Mouse (Mus musculus): Measurements from ENCODE around the gene Taar7e. TPM values are rescaled to one million over a fixed set of nuclear protein-coding genes. Genes with fewer than 3 reads are reported as not detected.

The Taar7e gene
- total and polyA plus RNA-seq, 2 experiments = not detected

- no peak overlapping the region for H3K9ac ChIP-seq (ENCODE audit: low read depth, low read length)
- WGBS = 35% methylated on average over 3 of the region's 3 CpGs
- TF ChIP-seq POLR2A (IDR thresholded peaks at IDR 0.05; ENCODE audit: extremely low read depth, insufficient read depth, low read length) = no peak
- TF ChIP-seq CTCF (IDR thresholded peaks at IDR 0.05; ENCODE audit: low read depth, low read length) = peak; percentile 57
Measured at GRCm38 (mm10) chr10:24080166-24080565, 42.8 kb downstream of the Taar7e start.

GRCm38 (mm10) chr10:24085936-24086335 lies 48.5 kb downstream of the Taar7e start:
- Histone ChIP-seq H3K9ac (ENCODE audit: low read depth, low read length) (no peak overlapping the region), H3K4me1 (ENCODE audit: control insufficient read depth, insufficient read depth, low read length) (peaks cover 8% of the 10 kb centered on the region; the same call in 1 of the 2 replicates), H3K4me3 (ENCODE audit: insufficient read depth, low read depth, low read length) (no peak overlapping the region), H3K27me3 (ENCODE audit: control insufficient read depth, insufficient read depth, low read length) (no peaks in the 10 kb centered on the region), H3K79me2 (ENCODE audit: control insufficient read depth, insufficient read depth, low read length) (no peaks in the 10 kb centered on the region), H3K36me3 (ENCODE audit: control insufficient read depth, insufficient read depth, low read length) (no peaks in the 10 kb centered on the region), H3K27ac (replicated peaks; ENCODE audit: insufficient read depth, low read depth, low read length) (no peak overlapping the region)
- no peak for TF ChIP-seq POLR2A (IDR thresholded peaks at IDR 0.05; ENCODE audit: extremely low read depth, insufficient read depth, low read length)
- no peak for TF ChIP-seq CTCF (IDR thresholded peaks at IDR 0.05; ENCODE audit: low read depth, low read length)
- no peak for DNase-seq (ENCODE audit: extremely low read depth, low read depth, low spot score)
- 82% methylated on average over 5 of the region's 5 CpGs for WGBS

More at GRCm38 (mm10) chr10:24080166-24080565, 42.8 kb downstream of the Taar7e start:
- peak; percentile 55 for DNase-seq (ENCODE audit: extremely low read depth, low read depth, low spot score)
- H3K36me3 ChIP-seq (ENCODE audit: control insufficient read depth, insufficient read depth, low read length) = no peaks in the 10 kb centered on the region
- no peaks in the 10 kb centered on the region for H3K79me2 ChIP-seq (ENCODE audit: control insufficient read depth, insufficient read depth, low read length)
- H3K4me3 ChIP-seq (ENCODE audit: insufficient read depth, low read depth, low read length) = no peak overlapping the region
- no peaks in the 10 kb centered on the region for H3K27me3 ChIP-seq (ENCODE audit: control insufficient read depth, insufficient read depth, low read length)
- H3K27ac ChIP-seq (replicated peaks; ENCODE audit: insufficient read depth, low read depth, low read length) = no peak overlapping the region
- H3K4me1 ChIP-seq (ENCODE audit: control insufficient read depth, insufficient read depth, low read length) = no peaks in the 10 kb centered on the region

GRCm38 (mm10) chr10:24086555-24086954 lies 49.1 kb downstream of the Taar7e start:
- Histone ChIP-seq H3K36me3 (ENCODE audit: control insufficient read depth, insufficient read depth, low read length) (no peaks in the 10 kb centered on the region), H3K79me2 (ENCODE audit: control insufficient read depth, insufficient read depth, low read length) (no peaks in the 10 kb centered on the region), H3K27ac (replicated peaks; ENCODE audit: insufficient read depth, low read depth, low read length) (no peak overlapping the region), H3K27me3 (ENCODE audit: control insufficient read depth, insufficient read depth, low read length) (no peaks in the 10 kb centered on the region), H3K4me3 (ENCODE audit: insufficient read depth, low read depth, low read length) (no peak overlapping the region), H3K4me1 (ENCODE audit: control insufficient read depth, insufficient read depth, low read length) (peaks cover 8% of the 10 kb centered on the region; the same call in 1 of the 2 replicates), H3K9ac (ENCODE audit: low read depth, low read length) (no peak overlapping the region)
- peak; percentile 78 for DNase-seq (ENCODE audit: extremely low read depth, low read depth, low spot score)
- TF ChIP-seq CTCF (IDR thresholded peaks at IDR 0.05; ENCODE audit: low read depth, low read length) = no peak
- no peak for TF ChIP-seq POLR2A (IDR thresholded peaks at IDR 0.05; ENCODE audit: extremely low read depth, insufficient read depth, low read length)
- whole genome bisulfite sequencing = 16% methylated on average over 5 of the region's 5 CpGs

GRCm38 (mm10) chr10:24087168-24087567 lies 49.8 kb downstream of the Taar7e start:
- Histone ChIP-seq H3K4me3 (ENCODE audit: insufficient read depth, low read depth, low read length) (no peak overlapping the region), H3K36me3 (ENCODE audit: control insufficient read depth, insufficient read depth, low read length) (no peaks in the 10 kb centered on the region), H3K27me3 (ENCODE audit: control insufficient read depth, insufficient read depth, low read length) (no peaks in the 10 kb centered on the region), H3K27ac (replicated peaks; ENCODE audit: insufficient read depth, low read depth, low read length) (no peak overlapping the region), H3K4me1 (ENCODE audit: control insufficient read depth, insufficient read depth, low read length) (peaks cover 8% of the 10 kb centered on the region; the same call in 1 of the 2 replicates), H3K79me2 (ENCODE audit: control insufficient read depth, insufficient read depth, low read length) (no peaks in the 10 kb centered on the region), H3K9ac (ENCODE audit: low read depth, low read length) (no peak overlapping the region)
- TF ChIP-seq CTCF (IDR thresholded peaks at IDR 0.05; ENCODE audit: low read depth, low read length) (no peak), POLR2A (IDR thresholded peaks at IDR 0.05; ENCODE audit: extremely low read depth, insufficient read depth, low read length) (no peak)
- 56% methylated on average over 2 of the region's 2 CpGs for WGBS
- DNase-seq (ENCODE audit: extremely low read depth, low read depth, low spot score) = peak; percentile 41

Other genes starting within 250 kb of the Taar7e start
- gene Slc18b1, start 240.6 kb upstream of the Taar7e start, total RNA-seq (2014; rRNA removed) = 2.2 and 11.4 TPM in 2 replicates
- 2.9 and 3.0 TPM in 2 replicates for gene Slc18b1, start 240.6 kb upstream of the Taar7e start, polyA plus RNA-seq (2012; rRNA removed)
- 86.2 and 110 TPM in 2 replicates for gene Vnn3, start 186.2 kb upstream of the Taar7e start, total RNA-seq (2014; rRNA removed)
- gene Vnn3, start 186.2 kb upstream of the Taar7e start, polyA plus RNA-seq (2012; rRNA removed) = 54.9 and 58.7 TPM in 2 replicates
- 18.5 and 48.4 TPM in 2 replicates for gene Vnn1, start 142.9 kb upstream of the Taar7e start, total RNA-seq (2014; rRNA removed)
- gene Vnn1, start 142.9 kb upstream of the Taar7e start, polyA plus RNA-seq (2012; rRNA removed) = 34.7 and 40.5 TPM in 2 replicates
- not detected in 2 replicates for gene Taar1, start 117.3 kb upstream of the Taar7e start, total RNA-seq (2014; rRNA removed)
- not detected in 2 replicates for gene Taar1, start 117.3 kb upstream of the Taar7e start, polyA plus RNA-seq (2012; rRNA removed)
- gene Taar2, start 99.0 kb upstream of the Taar7e start, total RNA-seq (2014; rRNA removed) = not detected in 2 replicates
- gene Taar2, start 99.0 kb upstream of the Taar7e start, polyA plus RNA-seq (2012; rRNA removed) = not detected in 2 replicates
- gene Taar3, start 88.1 kb upstream of the Taar7e start, total RNA-seq (2014; rRNA removed) = not detected in 2 replicates
- gene Taar3, start 88.1 kb upstream of the Taar7e start, polyA plus RNA-seq (2012; rRNA removed) = not detected in 2 replicates
- gene Taar4, start 77.1 kb upstream of the Taar7e start, total RNA-seq (2014; rRNA removed) = not detected in 2 replicates
- gene Taar4, start 77.1 kb upstream of the Taar7e start, polyA plus RNA-seq (2012; rRNA removed) = not detected in 2 replicates
- not detected in 2 replicates for gene Taar5, start 66.9 kb upstream of the Taar7e start, total RNA-seq (2014; rRNA removed)
- gene Taar5, start 66.9 kb upstream of the Taar7e start, polyA plus RNA-seq (2012; rRNA removed) = not detected in 2 replicates
- not detected in 2 replicates for gene Taar6, start 52.0 kb upstream of the Taar7e start, total RNA-seq (2014; rRNA removed)
- not detected in 2 replicates for gene Taar6, start 52.0 kb upstream of the Taar7e start, polyA plus RNA-seq (2012; rRNA removed)
- not detected in 2 replicates for gene Taar7a, start 44.1 kb upstream of the Taar7e start, total RNA-seq (2014; rRNA removed)
- not detected in 2 replicates for gene Taar7a, start 44.1 kb upstream of the Taar7e start, polyA plus RNA-seq (2012; rRNA removed)
- not detected in 2 replicates for gene Taar7b, start 37.7 kb upstream of the Taar7e start, total RNA-seq (2014; rRNA removed)
- not detected in 2 replicates for gene Taar7b, start 37.7 kb upstream of the Taar7e start, polyA plus RNA-seq (2012; rRNA removed)
- not detected in 2 replicates for gene Taar7d, start 10.4 kb upstream of the Taar7e start, total RNA-seq (2014; rRNA removed)
- not detected in 2 replicates for gene Taar7d, start 10.4 kb upstream of the Taar7e start, polyA plus RNA-seq (2012; rRNA removed)
- gene Taar7f, start 11.9 kb downstream of the Taar7e start, total RNA-seq (2014; rRNA removed) = not detected in 2 replicates
- gene Taar7f, start 11.9 kb downstream of the Taar7e start, polyA plus RNA-seq (2012; rRNA removed) = not detected in 2 replicates
- gene Taar8a, start 38.9 kb downstream of the Taar7e start, total RNA-seq (2014; rRNA removed) = not detected in 2 replicates
- gene Taar8a, start 38.9 kb downstream of the Taar7e start, polyA plus RNA-seq (2012; rRNA removed) = not detected in 2 replicates
- not detected in 2 replicates for gene Taar8b, start 54.7 kb downstream of the Taar7e start, total RNA-seq (2014; rRNA removed)
- not detected in 2 replicates for gene Taar8b, start 54.7 kb downstream of the Taar7e start, polyA plus RNA-seq (2012; rRNA removed)
- gene Taar8c, start 64.3 kb downstream of the Taar7e start, total RNA-seq (2014; rRNA removed) = not detected in 2 replicates
- gene Taar8c, start 64.3 kb downstream of the Taar7e start, polyA plus RNA-seq (2012; rRNA removed) = not detected in 2 replicates
- gene Taar9, start 71.9 kb downstream of the Taar7e start, total RNA-seq (2014; rRNA removed) = not detected in 2 replicates
- not detected in 2 replicates for gene Taar9, start 71.9 kb downstream of the Taar7e start, polyA plus RNA-seq (2012; rRNA removed)
- gene Stx7, start 111.7 kb downstream of the Taar7e start, total RNA-seq (2014; rRNA removed) = 13.1 and 16.9 TPM in 2 replicates
- gene Stx7, start 111.7 kb downstream of the Taar7e start, polyA plus RNA-seq (2012; rRNA removed) = 19.2 and 22.5 TPM in 2 replicates
- gene Moxd1, start 185.9 kb downstream of the Taar7e start, total RNA-seq (2014; rRNA removed) = not detected in 2 replicates
- not detected in 2 replicates for gene Moxd1, start 185.9 kb downstream of the Taar7e start, polyA plus RNA-seq (2012; rRNA removed)